Mouse (Mus musculus) MEL (cell line): Measurements from ENCODE around the gene Abl1. TPM values are rescaled to one million over a fixed set of nuclear protein-coding genes. Genes with fewer than 3 reads are reported as not detected.

Experiments
- DNase-seq: peaks from one replicate; pipeline ENCODE4 v3.0.0; 2011; ENCODE audit warnings: low read depth, low spot score
- H3K27ac ChIP-seq: 2 replicates; pipeline ENCODE4 v1.5.1; 2012; ENCODE audit warnings: low read depth, mild to moderate bottlenecking, control low read depth, low read length, moderate library complexity; ENCODE audit not compliant: control insufficient read depth
- H3K27me3 ChIP-seq, 2 experiments: fragments of 150-350 bp in 1 of 2; sonication (generic) in 1 of 2; 2 replicates each; pipeline ENCODE4 v1.6.1; 2012; ENCODE audit warnings: low read length in 2 of 2, mild to moderate bottlenecking in 2 of 2, improper control_type of control experiment in 1 of 2, moderate library complexity in 1 of 2; ENCODE audit not compliant: insufficient read depth in 2 of 2, control insufficient read depth in 1 of 2
- H3K36me3 ChIP-seq, 2 experiments: 2 replicates each; pipeline ENCODE4 v1.6.1; 2012 to 2014; ENCODE audit warnings: low read length in 2 of 2, improper control_type of control experiment in 1 of 2, inconsistent platforms in 1 of 2, mild to moderate bottlenecking in 1 of 2; ENCODE audit not compliant: insufficient read depth in 2 of 2, control insufficient read depth in 1 of 2
- H3K4me1 ChIP-seq, 2 experiments: fragments of 150-350 bp in 1 of 2; sonication (generic) in 1 of 2; 2 replicates each; pipeline ENCODE4 v1.6.1; 2012; ENCODE audit warnings: low read length in 2 of 2, improper control_type of control experiment in 1 of 2, mild to moderate bottlenecking in 1 of 2; ENCODE audit not compliant: insufficient read depth in 2 of 2, control insufficient read depth in 1 of 2
- H3K4me3 ChIP-seq, 2 experiments: fragments of 150-350 bp in 1 of 2; sonication (generic) in 1 of 2; 2 replicates each; pipeline ENCODE4 v1.5.1; 2012; ENCODE audit warnings: low read depth in 2 of 2, low read length in 2 of 2, mild to moderate bottlenecking in 2 of 2, moderate library complexity in 2 of 2, control low read depth in 1 of 2, improper control_type of control experiment in 1 of 2; ENCODE audit not compliant: control insufficient read depth in 1 of 2, insufficient read depth in 1 of 2
- H3K79me2 ChIP-seq: 2 replicates; pipeline ENCODE4 v1.6.1; 2012; ENCODE audit warnings: mild to moderate bottlenecking, low read length, moderate library complexity; ENCODE audit not compliant: control insufficient read depth, poor library complexity, insufficient read depth
- H3K9ac ChIP-seq: 2 replicates; pipeline ENCODE4 v1.6.1; 2012; ENCODE audit warnings: low read depth, mild to moderate bottlenecking, control low read depth, low read length, moderate library complexity; ENCODE audit not compliant: control insufficient read depth, poor library complexity, severe bottlenecking
- H3K9me3 ChIP-seq: fragments of 150-350 bp; sonication (generic); replicated peaks from 2 replicates; pipeline ENCODE4 v1.6.1; 2012; ENCODE audit warnings: mild to moderate bottlenecking, low read length, improper control_type of control experiment, moderate library complexity; ENCODE audit not compliant: insufficient read depth
- CHD1 ChIP-seq: IDR thresholded peaks from 2 replicates; pipeline ENCODE4 v1.6.1; 2012; ENCODE audit warnings: low read depth, mild to moderate bottlenecking, inconsistent platforms, low read length, improper control_type of control experiment
- CHD2 ChIP-seq: IDR thresholded peaks from 2 replicates; pipeline ENCODE4 v1.6.1; 2011; ENCODE audit warnings: low read length, improper control_type of control experiment
- CTCF ChIP-seq, 3 experiments: IDR thresholded peaks in 2 of 3; conservative IDR thresholded peaks in 1 of 3; 2 replicates each; pipeline ENCODE4 v1.5.1; 2011 to 2012; ENCODE audit warnings: low read length in 3 of 3, low read depth in 2 of 3, mild to moderate bottlenecking in 2 of 3, improper control_type of control experiment in 1 of 3, inconsistent platforms in 1 of 3, mixed read lengths in 1 of 3, moderate library complexity in 1 of 3; ENCODE audit not compliant: control insufficient read depth in 1 of 3, insufficient read depth in 1 of 3, poor library complexity in 1 of 3, severe bottlenecking in 1 of 3
- ELF1 ChIP-seq: IDR thresholded peaks from 2 replicates; pipeline ENCODE4 v1.6.1; 2014; ENCODE audit warnings: low read depth, mild to moderate bottlenecking, inconsistent platforms, low read length, improper control_type of control experiment, moderate library complexity
- EP300 ChIP-seq, 2 experiments: IDR thresholded peaks; 2 replicates each; pipeline ENCODE4 v1.6.1; 2011; ENCODE audit warnings: improper control_type of control experiment in 2 of 2, low read length in 2 of 2, low read depth in 1 of 2, mild to moderate bottlenecking in 1 of 2
- GATA1 ChIP-seq: IDR thresholded peaks from 2 replicates; pipeline ENCODE4 v1.6.1; 2011; ENCODE audit warnings: low read depth, low read length, improper control_type of control experiment
- MAZ ChIP-seq: IDR thresholded peaks from 2 replicates; pipeline ENCODE4 v1.6.1; 2012; ENCODE audit warnings: low read depth, mild to moderate bottlenecking, inconsistent platforms, low read length, improper control_type of control experiment
- MEF2A ChIP-seq: IDR thresholded peaks from 2 replicates; pipeline ENCODE4 v1.6.1; 2014; ENCODE audit warnings: low read depth, mild to moderate bottlenecking, inconsistent platforms, low read length, improper control_type of control experiment; ENCODE audit not compliant: poor library complexity, insufficient replicate concordance, severe bottlenecking; ENCODE audit errors: extremely low read depth
- MYB ChIP-seq: IDR thresholded peaks from 2 replicates; pipeline ENCODE4 v1.6.1; 2011; ENCODE audit warnings: mild to moderate bottlenecking, low read depth, low read length, improper control_type of control experiment
- POLR2A ChIP-seq, 2 experiments: IDR thresholded peaks; 2 replicates each; pipeline ENCODE4 v1.6.1; 2011 to 2012; ENCODE audit warnings: low read length in 2 of 2, mild to moderate bottlenecking in 2 of 2, control low read depth in 1 of 2, improper control_type of control experiment in 1 of 2, low read depth in 1 of 2, moderate library complexity in 1 of 2; ENCODE audit not compliant: control insufficient read depth in 1 of 2, insufficient read depth in 1 of 2, poor library complexity in 1 of 2
- POLR2AphosphoS2 ChIP-seq: IDR thresholded peaks from 2 replicates; pipeline ENCODE4 v1.6.1; 2011; ENCODE audit warnings: low read length, improper control_type of control experiment
- POLR2AphosphoS5 ChIP-seq: IDR thresholded peaks from 2 replicates; pipeline ENCODE4 v1.6.1; 2012; ENCODE audit warnings: low read depth, borderline replicate concordance, mild to moderate bottlenecking, inconsistent platforms, low read length, moderate library complexity, mixed read lengths
- RAD21 ChIP-seq: IDR thresholded peaks from 2 replicates; pipeline ENCODE4 v1.6.1; 2011; ENCODE audit warnings: mild to moderate bottlenecking, low read depth, low read length, improper control_type of control experiment
- SIN3A ChIP-seq: IDR thresholded peaks from 2 replicates; pipeline ENCODE4 v1.6.1; 2012; ENCODE audit warnings: low read length, improper control_type of control experiment, inconsistent platforms
- SMC3 ChIP-seq: IDR thresholded peaks from 2 replicates; pipeline ENCODE4 v1.6.1; 2011; ENCODE audit warnings: low read depth, low read length, improper control_type of control experiment
- TAL1 ChIP-seq: IDR thresholded peaks from 2 replicates; pipeline ENCODE4 v1.6.1; 2012; ENCODE audit warnings: mild to moderate bottlenecking, inconsistent platforms, low read length, moderate library complexity, mixed read lengths
- USF2 ChIP-seq, 2 experiments: IDR thresholded peaks; 2 replicates each; pipeline ENCODE4 v1.6.1; 2011 to 2012; ENCODE audit warnings: improper control_type of control experiment in 2 of 2, low read length in 2 of 2, borderline replicate concordance in 1 of 2, inconsistent platforms in 1 of 2, low read depth in 1 of 2, mild to moderate bottlenecking in 1 of 2; ENCODE audit not compliant: insufficient read depth in 1 of 2
- ZC3H11A ChIP-seq: IDR thresholded peaks from 2 replicates; pipeline ENCODE4 v1.6.1; 2012; ENCODE audit warnings: low read depth, mild to moderate bottlenecking, inconsistent platforms, low read length, improper control_type of control experiment
- ZKSCAN1 ChIP-seq: IDR thresholded peaks from 2 replicates; pipeline ENCODE4 v1.6.1; 2012; ENCODE audit warnings: low read depth, mild to moderate bottlenecking, inconsistent platforms, low read length, improper control_type of control experiment, moderate library complexity
- ZNF384 ChIP-seq: IDR thresholded peaks from 2 replicates; pipeline ENCODE4 v1.6.1; 2012; ENCODE audit warnings: low read depth, mild to moderate bottlenecking, inconsistent platforms, low read length, improper control_type of control experiment
- polyA plus RNA-seq, 2 experiments: library from polyadenylated mRNA; stranded (reverse) in 1 of 2; unstranded in 1 of 2; fragments of >175 nt in 1 of 2; fragments of >200 nt in 1 of 2; gene quantifications; 2 replicates each; pipeline versions ENCODE4 v1.2.1 to v1.2.4; 2012; ENCODE audit warnings: low replicate concordance in 2 of 2, low read depth in 1 of 2; ENCODE audit not compliant: insufficient read length in 2 of 2, insufficient read depth in 1 of 2, missing spikeins in 1 of 2
- total RNA-seq: library from RNA; depleted of rRNA; stranded (reverse); fragments of 300-350 nt; gene quantifications from 2 replicates; pipeline ENCODE4 v1.2.3, GENCODE M21; 2012

Gene Abl1
- total and polyA plus RNA-seq, 3 experiments, result 21.3 to 47.1 TPM; not detected in 1

- peak; percentile 41 for DNase-seq
- Histone ChIP-seq H3K4me1 (no peaks in the 10 kb centered on the region), H3K27ac (no peak overlapping the region), H3K9ac (no peak overlapping the region), H3K79me2 (no peaks in the 10 kb centered on the region), H3K27me3 (no peaks in the 10 kb centered on the region; a peak in 1 of 4 replicates), H3K9me3 (no peaks in the 10 kb centered on the region), H3K4me3 (no peak overlapping the region), H3K36me3 (no peaks in the 10 kb centered on the region)
- TF ChIP-seq SMC3 (peak; percentile 46), CTCF (IDR thresholded peaks at IDR 0.05 in 2 of 3, conservative IDR thresholded peaks at IDR 0.05 in 1 of 3; ENCODE audit: control insufficient read depth in 1 of 3, insufficient read depth in 1 of 3, low read depth in 2 of 3, low read length in 3 of 3, poor library complexity in 1 of 3, severe bottlenecking in 1 of 3) (peak; percentile 64 to 89 (median 66)), CHD1 (no peak), RAD21 (peak; percentile 36), ZC3H11A (peak; percentile 35)
These were observed 136.0 kb downstream of the Abl1 start for GRCm38 (mm10) chr2:31823933-31824730.

GRCm38 (mm10) chr2:31825469-31825911 lies 137.3 kb downstream of the Abl1 start:
- no peaks in the 10 kb centered on the region; a peak in 2 of 4 replicates for H3K27me3 ChIP-seq
- DNase-seq, result no peak
- H3K79me2 ChIP-seq, result no peaks in the 10 kb centered on the region
- H3K9ac ChIP-seq, result no peak overlapping the region
- no peaks in the 10 kb centered on the region for H3K36me3 ChIP-seq
- H3K4me3 ChIP-seq, result no peak overlapping the region
- no peaks in the 10 kb centered on the region for H3K4me1 ChIP-seq
- H3K9me3 ChIP-seq, result no peaks in the 10 kb centered on the region
- no peak for TF ChIP-seq USF2 (IDR thresholded peaks at IDR 0.05; ENCODE audit: borderline replicate concordance in 1 of 2, insufficient read depth in 1 of 2, low read depth in 1 of 2, low read length in 2 of 2)
- TF ChIP-seq RAD21, result no peak
- no peak for TF ChIP-seq SMC3
- no peak for TF ChIP-seq ELF1
- no peak for TF ChIP-seq SIN3A
- no peak overlapping the region for H3K27ac ChIP-seq

GRCm38 (mm10) chr2:31826094-31827085 lies 138.2 kb downstream of the Abl1 start:
- Histone ChIP-seq H3K27ac (no peak overlapping the region), H3K9ac (no peak overlapping the region), H3K9me3 (no peaks in the 10 kb centered on the region), H3K4me3 (no peak overlapping the region), H3K27me3 (peaks cover 0 to under 1% of the 10 kb centered on the region in 2 experiments; a peak in 2 of 4 replicates), H3K79me2 (no peaks in the 10 kb centered on the region), H3K36me3 (no peaks in the 10 kb centered on the region), H3K4me1 (no peaks in the 10 kb centered on the region)
- TF ChIP-seq GATA1 (no peak), MYB (no peak), ZKSCAN1 (no peak), ZNF384 (no peak), EP300 (IDR thresholded peaks at IDR 0.05; ENCODE audit: low read depth in 1 of 2, low read length in 2 of 2) (no peak), POLR2AphosphoS2 (no peak), MAZ (no peak), MEF2A (no peak), POLR2AphosphoS5 (no peak), CHD2 (no peak), TAL1 (no peak), USF2 (IDR thresholded peaks at IDR 0.05; ENCODE audit: borderline replicate concordance in 1 of 2, insufficient read depth in 1 of 2, low read depth in 1 of 2, low read length in 2 of 2) (no peak), POLR2A (IDR thresholded peaks at IDR 0.05; ENCODE audit: control insufficient read depth in 1 of 2, insufficient read depth in 1 of 2, low read depth in 1 of 2, low read length in 2 of 2, poor library complexity in 1 of 2) (no peak)
- DNase-seq, result no peak
